In the genomic region with DNA sequence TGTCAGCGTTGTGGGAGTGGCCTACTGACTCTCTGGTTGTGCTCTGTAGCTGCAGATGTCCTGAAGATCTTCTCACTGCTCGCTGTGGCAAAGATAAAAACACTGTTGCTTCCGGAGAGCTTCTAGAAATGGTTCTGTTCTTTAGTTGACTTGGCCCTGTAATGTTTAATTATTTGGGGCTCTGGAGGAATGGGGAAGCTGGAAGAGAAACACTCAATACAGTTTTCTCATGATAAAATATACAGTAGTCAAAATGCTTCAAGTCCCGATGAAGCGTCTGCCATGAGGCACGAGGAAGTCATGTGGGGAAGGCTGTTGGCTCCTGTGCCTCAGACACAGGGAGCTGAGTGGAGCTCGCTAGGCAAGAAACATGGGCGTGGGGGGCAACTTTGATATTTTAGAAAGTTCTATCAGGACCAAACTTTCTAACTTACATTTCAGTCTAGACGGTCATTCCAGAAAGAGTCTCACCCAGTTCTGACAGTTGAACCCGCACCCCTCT, we compare ENCODE assay signal across 8 mouse cellular contexts. TPM values are rescaled to one million over a fixed set of nuclear protein-coding genes. Genes with fewer than 3 reads are reported as not detected.
A peak's percentile ranks its signal among the peaks of the same experiment; 100 is the strongest.
DNase-seq lines count a peak whose midpoint lies in the region; ATAC-seq lines count a peak whose summit lies in the region.

No protein-coding gene starts in this region.

- no peak overlapping the region for H3K9ac ChIP-seq in midbrain, embryonic 16.5 days (ENCODE audit: low read depth, low read length)
- no peak overlapping the region for H3K9ac ChIP-seq in embryonic facial prominence, embryonic 12.5 days
- no peak overlapping the region for H3K9ac ChIP-seq in intestine, embryonic 15.5 days
- H3K9ac ChIP-seq in neural tube, embryonic 15.5 days (replicated peaks): no peak overlapping the region

- H3K9me3 ChIP-seq in midbrain, embryonic 10.5 days (replicated peaks): no peaks in the 10 kb centered on the region
- H3K9me3 ChIP-seq in midbrain, embryonic 16.5 days (replicated peaks; ENCODE audit: control insufficient read depth, low read length, poor library complexity, severe bottlenecking): no peaks in the 10 kb centered on the region
- no peaks in the 10 kb centered on the region for H3K9me3 ChIP-seq in embryonic facial prominence, embryonic 12.5 days
- no peaks in the 10 kb centered on the region for H3K9me3 ChIP-seq in intestine, embryonic 15.5 days
- no peaks in the 10 kb centered on the region for H3K9me3 ChIP-seq in neural tube, embryonic 15.5 days (replicated peaks)

- H3K36me3 ChIP-seq in midbrain, embryonic 10.5 days: peaks cover 10% of the 10 kb centered on the region; the same call in 1 of the 2 replicates
- no peaks in the 10 kb centered on the region for H3K36me3 ChIP-seq in midbrain, embryonic 16.5 days (ENCODE audit: control insufficient read depth, insufficient read depth, low read length)
- no peaks in the 10 kb centered on the region for H3K36me3 ChIP-seq in embryonic facial prominence, embryonic 12.5 days
- H3K36me3 ChIP-seq in intestine, embryonic 15.5 days: no peaks in the 10 kb centered on the region
- H3K36me3 ChIP-seq in neural tube, embryonic 15.5 days: no peaks in the 10 kb centered on the region

- WGBS in midbrain, embryonic 10.5 days: 84% methylated on average over 10 of the region's 10 CpGs
- 77% methylated on average over 10 of the region's 10 CpGs for WGBS in midbrain, embryonic 16.5 days
- 68% methylated on average over 10 of the region's 10 CpGs for WGBS in embryonic facial prominence, embryonic 12.5 days
- 59% methylated on average over 10 of the region's 10 CpGs for WGBS in intestine, embryonic 15.5 days
- 80% methylated on average over 10 of the region's 10 CpGs for WGBS in neural tube, embryonic 15.5 days

- H3K4me1 ChIP-seq in midbrain, embryonic 10.5 days: peaks cover 23% of the 10 kb centered on the region
- 0 out of 2 replicates have a peak, but pooled peaks cover 2% of the 10 kb centered on the region for H3K4me1 ChIP-seq in midbrain, embryonic 16.5 days (ENCODE audit: control insufficient read depth, insufficient read depth, low read length)
- H3K4me1 ChIP-seq in embryonic facial prominence, embryonic 12.5 days: peaks cover 11% of the 10 kb centered on the region; the same call in 1 of the 2 replicates
- peaks cover 9% of the 10 kb centered on the region for H3K4me1 ChIP-seq in intestine, embryonic 15.5 days (replicated peaks)
- peaks cover 14% of the 10 kb centered on the region for H3K4me1 ChIP-seq in neural tube, embryonic 15.5 days

- no peak overlapping the region for H3K4me3 ChIP-seq in midbrain, embryonic 10.5 days
- no peak overlapping the region for H3K4me3 ChIP-seq in midbrain, embryonic 16.5 days (ENCODE audit: low read depth, low read length)
- no peak overlapping the region for H3K4me3 ChIP-seq in embryonic facial prominence, embryonic 12.5 days
- no peak overlapping the region for H3K4me3 ChIP-seq in intestine, embryonic 15.5 days (replicated peaks)
- H3K4me3 ChIP-seq in neural tube, embryonic 15.5 days (replicated peaks): no peak overlapping the region

- H3K27me3 ChIP-seq in midbrain, embryonic 10.5 days (ENCODE audit: low read depth, poor library complexity, severe bottlenecking): no peaks in the 10 kb centered on the region
- no peaks in the 10 kb centered on the region for H3K27me3 ChIP-seq in midbrain, embryonic 16.5 days (ENCODE audit: control insufficient read depth, insufficient read depth, low read depth, low read length)
- no peaks in the 10 kb centered on the region for H3K27me3 ChIP-seq in embryonic facial prominence, embryonic 12.5 days
- H3K27me3 ChIP-seq in intestine, embryonic 15.5 days (replicated peaks): no peaks in the 10 kb centered on the region
- H3K27me3 ChIP-seq in neural tube, embryonic 15.5 days (replicated peaks): no peaks in the 10 kb centered on the region

- no peak for DNase-seq in midbrain, embryonic 10.5 days (ENCODE audit: low spot score)
- peak; percentile 16 for DNase-seq in skeletal muscle tissue, adult 2 months (ENCODE audit: low read depth, low spot score)
- DNase-seq in layer of hippocampus, postnatal 36 days: no peak
- DNase-seq in kidney, adult 8-10 months: no peak

- peak overlapping the region; percentile 69 for H3K27ac ChIP-seq in midbrain, embryonic 10.5 days (replicated peaks)
- H3K27ac ChIP-seq in midbrain, embryonic 16.5 days (ENCODE audit: low read length): no peak overlapping the region; the same call in 1 of the 2 replicates
- 0 out of 2 replicates have a peak overlapping the region, but pooled peaks have one; percentile 25 for H3K27ac ChIP-seq in embryonic facial prominence, embryonic 12.5 days
- H3K27ac ChIP-seq in intestine, embryonic 15.5 days: no peak overlapping the region
- no peak overlapping the region for H3K27ac ChIP-seq in neural tube, embryonic 15.5 days (replicated peaks)

- H3K4me2 ChIP-seq in midbrain, embryonic 16.5 days (ENCODE audit: low read length): no peak overlapping the region
- H3K4me2 ChIP-seq in embryonic facial prominence, embryonic 12.5 days (replicated peaks): no peak overlapping the region
- H3K4me2 ChIP-seq in intestine, embryonic 15.5 days (replicated peaks): 0 out of 2 replicates have a peak overlapping the region, but pooled peaks have one; percentile 0
- H3K4me2 ChIP-seq in neural tube, embryonic 15.5 days: no peak overlapping the region

- ATAC-seq in midbrain, embryonic 16.5 days: no peak
- ATAC-seq in embryonic facial prominence, embryonic 12.5 days (ENCODE audit: insufficient number of reproducible peaks, insufficient read depth, low FRiP score, low TSS enrichment): no peak
- ATAC-seq in intestine, embryonic 15.5 days: no peak
- ATAC-seq in neural tube, embryonic 15.5 days (ENCODE audit: low FRiP score): no peak

RNA-seq across cellular contexts. Expression of a gene that starts 49.8 kb away (rescaled TPM):
- polyA plus RNA-seq in midbrain, embryonic 10.5 days (2016; fragmentation: Nextera tagmentation; extraction: Ambion mirVana): 4.1 and 4.6 TPM in 2 replicates
- 16.3 and 18.9 TPM in 2 replicates for polyA plus RNA-seq in midbrain, embryonic 16.5 days (2015; fragmentation: Nextera tagmentation; extraction: Ambion mirVana)
- polyA plus RNA-seq in embryonic facial prominence, embryonic 12.5 days (2016; fragmentation: Nextera tagmentation; extraction: Ambion mirVana): 1.2 and 2.1 TPM in 2 replicates
- 0.74 and 0.75 TPM in 2 replicates for polyA plus RNA-seq in intestine, embryonic 15.5 days (2015; fragmentation: Nextera tagmentation; extraction: Ambion mirVana)
- 13.6 and 19.9 TPM in 2 replicates for polyA plus RNA-seq in neural tube, embryonic 15.5 days (2015; fragmentation: Nextera tagmentation; extraction: Ambion mirVana)
- total RNA-seq in layer of hippocampus, postnatal 36 days (2021): 1 to 10 TPM; 5.5 to 6.2 TPM

RNA-seq across cellular contexts. Expression of a gene that starts 50.3 kb away (rescaled TPM):
- polyA plus RNA-seq in midbrain, embryonic 10.5 days (2016; fragmentation: Nextera tagmentation; extraction: Ambion mirVana): 65.0 and 76.1 TPM in 2 replicates
- 27.4 and 32.0 TPM in 2 replicates for polyA plus RNA-seq in midbrain, embryonic 16.5 days (2015; fragmentation: Nextera tagmentation; extraction: Ambion mirVana)
- 51.3 and 54.1 TPM in 2 replicates for polyA plus RNA-seq in embryonic facial prominence, embryonic 12.5 days (2016; fragmentation: Nextera tagmentation; extraction: Ambion mirVana)
- polyA plus RNA-seq in intestine, embryonic 15.5 days (2015; fragmentation: Nextera tagmentation; extraction: Ambion mirVana): 48.1 and 63.4 TPM in 2 replicates
- 25.8 and 37.8 TPM in 2 replicates for polyA plus RNA-seq in neural tube, embryonic 15.5 days (2015; fragmentation: Nextera tagmentation; extraction: Ambion mirVana)
- 10 to 100 TPM; 10.4 to 13.0 TPM for total RNA-seq in layer of hippocampus, postnatal 36 days (2021)

Comparison
In these comparisons a context has a peak if more than half of its experiments do, and no peak if none do; other contexts are left out.
1. H3K27ac ChIP-seq: peak in midbrain, embryonic 10.5 days (single experiment) and embryonic facial prominence, embryonic 12.5 days (single experiment); none in midbrain, embryonic 16.5 days (single experiment), intestine, embryonic 15.5 days (single experiment) and neural tube, embryonic 15.5 days (single experiment).